Mouse (Mus musculus): ENCODE measurements around the gene Ttf1.
A peak's percentile ranks its signal among the peaks of the same experiment; 100 is the strongest.

Gene Ttf1

DNA sequence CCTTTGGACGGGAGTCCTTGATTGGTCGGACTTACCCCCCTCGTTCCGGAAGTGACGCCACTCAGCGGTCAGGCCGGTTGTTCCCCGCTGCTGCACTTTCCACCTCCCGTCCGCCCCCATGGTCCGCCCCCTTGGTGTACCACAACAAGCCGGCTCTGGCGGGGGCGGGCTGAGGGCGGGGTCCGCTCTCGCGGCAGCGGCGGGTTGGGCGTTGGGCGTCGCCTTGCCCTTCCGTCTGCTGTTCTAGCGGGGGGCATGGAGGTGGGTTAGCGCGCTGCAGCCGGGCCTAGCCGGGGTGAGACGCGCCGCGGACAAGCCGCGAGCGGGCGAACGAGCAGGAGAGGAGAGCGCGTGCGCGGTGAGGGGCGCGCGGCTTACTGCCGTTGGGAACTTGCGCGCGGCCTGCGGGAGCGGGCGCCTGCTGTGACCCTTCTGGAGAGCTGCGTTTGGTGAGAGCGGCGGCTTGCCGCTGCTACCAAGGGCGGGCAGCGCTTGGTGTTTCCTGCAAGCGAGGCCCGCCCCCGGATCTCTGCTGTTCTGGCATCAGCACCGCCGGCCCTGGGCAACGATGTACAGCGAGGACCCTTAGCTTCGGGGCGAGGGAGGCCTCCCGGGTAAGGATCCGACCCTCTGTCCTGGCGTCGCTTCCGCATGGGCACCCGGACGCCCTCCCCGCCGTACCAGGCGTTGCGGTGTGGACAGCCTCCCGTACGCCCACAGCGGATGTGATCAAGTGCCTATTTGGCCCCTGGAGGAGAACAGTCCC, 65.1 kb downstream of the Ttf1 start:
- peak; percentile 100 for DNase-seq (ENCODE audit: low read depth, low spot score)

DNA sequence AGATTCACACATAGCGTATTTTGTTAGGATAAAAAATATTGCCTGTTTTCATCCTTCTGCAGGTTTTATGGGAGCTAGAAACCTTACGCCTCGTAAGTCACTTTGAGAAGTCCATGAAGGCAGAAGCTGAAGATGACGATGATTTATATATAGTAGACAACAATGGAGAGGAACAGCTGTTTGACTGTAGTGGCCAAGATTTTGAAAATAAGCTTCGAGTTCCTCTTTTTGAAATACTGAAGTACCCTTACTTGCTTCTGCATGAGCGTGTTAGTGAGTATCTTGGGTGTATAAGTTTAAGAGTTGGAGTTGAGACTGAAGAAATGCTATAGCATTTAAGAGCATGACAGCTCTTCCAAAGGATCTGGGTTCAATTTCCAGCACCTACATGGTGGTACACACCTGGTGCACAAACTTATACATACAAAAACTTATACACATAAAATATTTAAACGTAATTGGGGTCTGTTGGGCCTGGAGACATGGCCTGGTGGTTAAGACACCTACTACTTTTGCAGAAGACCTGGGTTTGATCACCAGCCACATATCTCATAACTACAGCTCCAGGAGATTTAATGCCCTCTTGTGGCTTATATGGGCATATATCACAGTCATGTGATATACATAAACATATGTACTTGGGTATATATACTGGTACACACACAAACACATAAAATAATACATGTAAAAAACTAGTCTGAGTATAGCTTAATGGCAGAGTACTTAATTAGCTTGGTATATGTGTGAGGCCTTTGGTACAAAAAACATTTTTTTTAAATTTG, 70.2 kb downstream of the Ttf1 start:
- no peak for DNase-seq (ENCODE audit: low read depth, low spot score)

DNA sequence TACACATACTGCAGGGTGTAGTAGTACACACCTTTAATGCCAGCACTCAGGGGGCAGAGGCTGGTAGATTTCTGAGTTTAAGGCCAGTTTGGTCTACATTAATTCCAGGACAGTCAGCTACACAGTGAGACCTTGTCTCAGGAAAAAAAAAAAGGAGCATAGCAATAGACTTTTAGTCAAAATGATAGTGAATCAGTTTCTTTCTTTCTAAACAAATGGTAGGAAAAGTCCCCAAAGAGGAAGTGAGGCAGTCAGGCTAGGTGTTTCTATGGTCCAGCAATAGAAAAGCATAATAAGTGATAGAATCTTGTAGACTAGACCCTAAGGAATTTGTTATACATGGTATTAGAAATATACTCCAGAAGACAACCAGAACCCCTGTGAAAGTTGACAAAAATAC, 75.1 kb downstream of the Ttf1 start:
- DNase-seq (ENCODE audit: low read depth, low spot score): no peak
